Mouse (Mus musculus): ENCODE measurements at regions not wholly inside any gene's neighbourhood (a gene's known extent, or its start where the extent isn't known, plus 50 kb on each side); places are given as distances from the start of the nearest gene placed in this dataset.

DNA sequence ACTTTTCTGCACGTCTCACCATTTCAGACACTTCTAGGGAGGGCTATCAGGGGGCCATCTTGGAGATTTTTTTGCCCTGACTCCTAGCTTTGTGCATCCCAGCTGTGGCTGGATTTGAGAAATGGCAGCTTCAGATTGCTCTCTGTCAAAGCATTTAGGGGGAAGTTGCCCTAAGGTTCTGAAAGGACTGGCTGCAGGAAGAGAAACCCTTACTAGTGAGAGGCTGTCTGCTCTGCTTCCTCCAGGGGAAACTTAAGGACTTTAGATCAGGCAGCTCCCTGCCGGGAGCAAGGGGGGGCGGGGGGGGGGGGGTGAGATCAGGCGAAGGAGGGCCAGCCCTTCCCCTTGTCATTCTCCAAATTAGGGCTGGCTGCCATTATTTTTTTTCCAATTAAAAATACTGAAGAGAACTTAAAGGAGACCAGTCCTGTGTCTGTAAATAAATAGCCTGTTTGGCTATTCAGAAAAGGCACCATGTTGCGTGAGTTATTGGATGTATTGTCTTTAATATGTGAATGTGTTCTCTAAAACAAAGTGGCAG, 141.7 kb upstream of the Tbl1xr1 start:
- Histone ChIP-seq H3K4me3 (ENCODE audit: insufficient read depth in 1 of 2, low read depth in 2 of 2, low read length in 2 of 2) (no peak overlapping the region), H3K9me3 (ENCODE audit: control insufficient read depth, low read length) (no peaks in the 10 kb centered on the region), H3K4me2 (ENCODE audit: low read depth) (peak overlapping the region; percentile 76), H3K36me3 (replicated peaks; ENCODE audit: control insufficient read depth, insufficient read depth, low read depth) (no peaks in the 10 kb centered on the region), H3K4me1 (replicated peaks; ENCODE audit: control insufficient read depth in 2 of 2, insufficient read depth in 2 of 2, low read length in 1 of 2) (peaks cover 9 to 34% of the 10 kb centered on the region in 2 experiments; a peak in 3 of 4 replicates), H3K9ac (replicated peaks) (no peak overlapping the region), H3K27ac (no peak overlapping the region), H3K27me3 (ENCODE audit: control insufficient read depth, insufficient read depth, low read length) (no peaks in the 10 kb centered on the region)
- ATAC-seq (ENCODE audit: insufficient read depth) (no peak), DNase-seq (ENCODE audit: low read depth in 3 of 3, low spot score in 3 of 3) (no peak)
- TF ChIP-seq EP300 (IDR thresholded peaks at IDR 0.05; ENCODE audit: low read depth) (no peak), CTCF (IDR thresholded peaks at IDR 0.05; ENCODE audit: low read depth) (no peak)
- WGBS (ENCODE audit: insufficient replicate concordance), result 10% methylated on average over 5 of the region's 5 CpGs

DNA sequence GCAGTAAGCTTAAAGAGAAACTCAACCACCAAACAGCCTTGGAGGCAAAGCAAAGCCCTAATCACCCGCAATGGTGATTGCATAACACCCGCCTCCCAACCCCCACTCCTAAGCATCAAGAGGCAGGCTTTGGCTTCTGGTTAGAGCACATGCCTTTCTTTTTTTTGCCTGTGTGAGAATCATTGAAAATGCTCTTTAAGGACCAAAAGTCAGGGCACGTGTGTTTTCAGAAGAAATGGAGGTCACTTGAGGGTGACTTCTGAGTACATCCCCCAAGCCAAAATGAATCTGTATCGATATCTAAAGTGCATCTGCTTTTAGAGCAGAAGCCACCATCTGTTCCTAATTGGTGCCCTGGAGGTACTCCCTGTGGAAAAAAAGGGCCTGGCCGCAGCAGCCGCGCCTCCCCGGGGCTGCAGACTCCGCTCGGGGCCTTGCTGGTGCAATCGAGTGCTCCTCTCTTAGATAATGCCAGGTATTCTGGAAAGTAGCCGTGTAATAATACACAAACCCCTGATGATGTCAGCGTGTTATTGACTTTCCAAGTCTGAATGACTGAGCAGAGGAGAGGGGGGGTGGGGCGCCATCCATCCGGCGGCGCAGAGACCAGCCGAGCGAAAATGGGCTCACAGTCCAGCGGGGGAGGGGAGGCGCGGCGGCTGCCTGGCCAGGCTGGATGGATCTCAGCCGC, 140.7 kb upstream of the Tbl1xr1 start:
- TF ChIP-seq CTCF (IDR thresholded peaks at IDR 0.05; ENCODE audit: low read depth) (no peak), EP300 (IDR thresholded peaks at IDR 0.05; ENCODE audit: low read depth) (peak; percentile 62)
- Histone ChIP-seq H3K4me1 (replicated peaks; ENCODE audit: control insufficient read depth in 2 of 2, insufficient read depth in 2 of 2, low read length in 1 of 2) (peaks cover 9 to 35% of the 10 kb centered on the region in 2 experiments; a peak in 3 of 4 replicates), H3K9ac (replicated peaks) (peak overlapping the region; percentile 53), H3K36me3 (replicated peaks; ENCODE audit: control insufficient read depth, insufficient read depth, low read depth) (no peaks in the 10 kb centered on the region), H3K27ac (peak overlapping the region; percentile 15), H3K27me3 (ENCODE audit: control insufficient read depth, insufficient read depth, low read length) (no peaks in the 10 kb centered on the region), H3K4me3 (ENCODE audit: insufficient read depth in 1 of 2, low read depth in 2 of 2, low read length in 2 of 2) (peak overlapping the region; percentile 46 to 48), H3K4me2 (ENCODE audit: low read depth) (peak overlapping the region; percentile 76), H3K9me3 (ENCODE audit: control insufficient read depth, low read length) (no peaks in the 10 kb centered on the region)
- 1% methylated on average over 24 of the region's 24 CpGs for WGBS (ENCODE audit: insufficient replicate concordance)
- DNase-seq (ENCODE audit: low read depth in 3 of 3, low spot score in 3 of 3) (peak; percentile 57 to 69 (median 64)), ATAC-seq (ENCODE audit: insufficient read depth) (peak; percentile 85)

DNA sequence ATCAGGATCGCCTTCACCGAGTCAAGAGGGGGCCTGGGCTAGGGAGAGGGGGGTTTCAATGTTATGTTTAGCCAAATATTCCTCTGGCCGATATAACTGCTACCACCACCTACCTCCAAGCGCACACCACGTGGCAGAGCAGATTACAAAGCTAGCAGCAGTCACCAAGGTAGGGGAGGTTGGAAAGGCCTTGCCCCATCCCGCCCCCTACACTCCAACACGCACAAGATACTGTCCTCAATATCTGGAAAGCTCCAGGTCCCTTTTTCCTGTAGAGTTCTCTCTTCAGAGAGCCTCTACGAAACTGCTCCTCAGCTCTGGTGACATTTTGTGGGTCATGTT, 140.2 kb upstream of the Tbl1xr1 start:
- Histone ChIP-seq H3K4me1 (replicated peaks; ENCODE audit: control insufficient read depth in 2 of 2, insufficient read depth in 2 of 2, low read length in 1 of 2) (peaks cover 9 to 35% of the 10 kb centered on the region in 2 experiments; a peak in 3 of 4 replicates), H3K4me3 (ENCODE audit: insufficient read depth in 1 of 2, low read depth in 2 of 2, low read length in 2 of 2) (peak overlapping the region; percentile 46 to 48), H3K27ac (no peak overlapping the region), H3K36me3 (replicated peaks; ENCODE audit: control insufficient read depth, insufficient read depth, low read depth) (no peaks in the 10 kb centered on the region), H3K9ac (replicated peaks) (peak overlapping the region; percentile 53), H3K9me3 (ENCODE audit: control insufficient read depth, low read length) (no peaks in the 10 kb centered on the region), H3K27me3 (ENCODE audit: control insufficient read depth, insufficient read depth, low read length) (no peaks in the 10 kb centered on the region), H3K4me2 (ENCODE audit: low read depth) (peak overlapping the region; percentile 76)
- DNase-seq (ENCODE audit: low read depth in 3 of 3, low spot score in 3 of 3) (no peak), ATAC-seq (ENCODE audit: insufficient read depth) (peak; percentile 70)
- 5% methylated on average over 8 of the region's 8 CpGs for WGBS (ENCODE audit: insufficient replicate concordance)
- no peak for TF ChIP-seq EP300 (IDR thresholded peaks at IDR 0.05; ENCODE audit: low read depth)
- no peak; the same call in 1 of the 2 replicates for TF ChIP-seq CTCF (IDR thresholded peaks at IDR 0.05; ENCODE audit: low read depth)

- Histone ChIP-seq H3K36me3 (replicated peaks; ENCODE audit: control insufficient read depth, insufficient read depth, low read depth) (no peaks in the 10 kb centered on the region), H3K27ac (no peak overlapping the region), H3K9me3 (ENCODE audit: control insufficient read depth, low read length) (no peaks in the 10 kb centered on the region), H3K9ac (replicated peaks) (no peak overlapping the region; the same call in 1 of the 2 replicates), H3K27me3 (ENCODE audit: control insufficient read depth, insufficient read depth, low read length) (no peaks in the 10 kb centered on the region), H3K4me1 (replicated peaks; ENCODE audit: control insufficient read depth in 2 of 2, insufficient read depth in 2 of 2, low read length in 1 of 2) (peaks cover 9 to 32% of the 10 kb centered on the region in 2 experiments; a peak in 3 of 4 replicates), H3K4me3 (ENCODE audit: insufficient read depth in 1 of 2, low read depth in 2 of 2, low read length in 2 of 2) (no peak overlapping the region; a peak in 1 of 4 replicates), H3K4me2 (ENCODE audit: low read depth) (peak overlapping the region; percentile 76)
- ATAC-seq (ENCODE audit: insufficient read depth) (peak; percentile 14; the same call in 1 of the 2 replicates), DNase-seq (ENCODE audit: low read depth in 3 of 3, low spot score in 3 of 3) (no peak)
- TF ChIP-seq CTCF (IDR thresholded peaks at IDR 0.05; ENCODE audit: low read depth) (no peak), EP300 (IDR thresholded peaks at IDR 0.05; ENCODE audit: low read depth) (no peak)
- WGBS (ENCODE audit: insufficient replicate concordance), result 16% methylated on average over 8 of the region's 8 CpGs
Observed at GRCm38 (mm10) chr3:21936616-21937015, 139.8 kb upstream of the Tbl1xr1 start.

- WGBS (ENCODE audit: insufficient replicate concordance), result 43% methylated on average over 7 of the region's 7 CpGs
- Histone ChIP-seq H3K4me3 (ENCODE audit: insufficient read depth in 1 of 2, low read depth in 2 of 2, low read length in 2 of 2) (no peak overlapping the region), H3K4me1 (replicated peaks; ENCODE audit: control insufficient read depth in 2 of 2, insufficient read depth in 2 of 2, low read length in 1 of 2) (peaks cover 9 to 27% of the 10 kb centered on the region in 2 experiments; a peak in 3 of 4 replicates), H3K9ac (replicated peaks) (no peak overlapping the region), H3K4me2 (ENCODE audit: low read depth) (no peak overlapping the region), H3K27me3 (ENCODE audit: control insufficient read depth, insufficient read depth, low read length) (no peaks in the 10 kb centered on the region), H3K27ac (no peak overlapping the region), H3K9me3 (ENCODE audit: control insufficient read depth, low read length) (no peaks in the 10 kb centered on the region), H3K36me3 (replicated peaks; ENCODE audit: control insufficient read depth, insufficient read depth, low read depth) (no peaks in the 10 kb centered on the region)
- TF ChIP-seq CTCF (IDR thresholded peaks at IDR 0.05; ENCODE audit: low read depth) (no peak), EP300 (IDR thresholded peaks at IDR 0.05; ENCODE audit: low read depth) (no peak)
- ATAC-seq (ENCODE audit: insufficient read depth), result no peak
- DNase-seq (ENCODE audit: low read depth in 3 of 3, low spot score in 3 of 3), result no peak
Observed at GRCm38 (mm10) chr3:21937281-21938035, 139.0 kb upstream of the Tbl1xr1 start.

Measured in liver, embryonic 14.5 days (tissue).